Mouse (Mus musculus): ENCODE results near the gene Map3k20.

The Map3k20 gene

DNA sequence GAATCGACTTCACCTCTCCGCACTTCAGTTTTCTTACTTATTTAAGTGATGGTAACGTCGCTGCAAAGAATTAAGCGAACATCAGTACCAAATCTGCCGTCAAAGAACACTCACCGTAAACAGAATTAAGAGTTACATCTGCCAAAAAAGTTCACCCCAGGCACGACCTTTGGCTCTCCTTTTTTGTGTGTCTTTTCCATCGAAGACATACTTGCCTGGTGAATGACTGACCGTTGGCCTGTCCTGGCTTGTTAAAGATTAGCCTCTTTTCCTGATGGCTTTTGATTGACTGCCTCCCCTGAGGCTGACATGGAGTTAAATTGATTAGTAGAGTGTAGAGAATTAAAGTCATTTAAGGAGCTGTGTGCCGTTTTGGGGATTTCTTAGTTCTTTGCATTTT, 191.8 kb downstream of the Map3k20 start:
- DNase-seq (ENCODE audit: low read depth, low spot score) = no peak

DNA sequence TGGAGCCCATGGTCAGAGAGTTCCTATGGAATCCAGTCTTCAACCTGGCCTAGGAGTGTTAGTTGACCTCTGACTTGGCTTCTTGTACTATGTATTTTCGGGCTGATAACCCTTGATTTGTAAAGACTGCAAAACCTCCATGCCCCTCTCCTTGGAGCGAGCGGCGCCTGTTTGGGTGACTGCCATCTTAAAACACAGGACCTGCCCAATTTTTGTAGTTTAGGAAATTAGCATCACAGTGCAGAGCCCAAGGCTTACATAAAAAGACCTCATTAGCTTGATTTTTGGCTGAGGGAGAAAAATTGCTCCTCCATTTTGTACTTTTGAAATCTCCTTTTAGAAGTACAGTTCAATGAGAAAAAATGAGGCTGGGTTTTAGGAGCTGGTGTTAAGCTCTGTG, 192.7 kb downstream of the Map3k20 start:
- DNase-seq (ENCODE audit: low read depth, low spot score) = no peak

DNA sequence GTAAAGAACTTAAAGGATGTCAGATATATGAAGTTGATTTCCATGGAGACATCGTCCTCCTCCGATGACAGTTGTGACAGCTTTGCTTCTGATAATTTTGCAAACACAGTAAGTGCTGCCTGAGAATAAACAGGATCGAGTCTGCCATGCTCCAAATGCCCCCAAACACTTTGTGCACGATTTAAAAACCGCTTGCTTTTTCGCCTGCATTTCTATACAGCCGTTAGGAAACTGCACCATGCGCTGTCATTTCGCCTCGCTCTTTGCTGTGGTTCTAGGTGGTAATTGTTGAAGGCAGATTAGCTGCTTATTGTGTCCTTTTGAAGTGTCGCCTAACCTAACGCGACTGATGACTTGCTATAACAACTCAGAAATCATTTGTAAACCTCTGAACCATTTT, 193.5 kb downstream of the Map3k20 start:
- DNase-seq (ENCODE audit: low read depth, low spot score) = no peak

DNA sequence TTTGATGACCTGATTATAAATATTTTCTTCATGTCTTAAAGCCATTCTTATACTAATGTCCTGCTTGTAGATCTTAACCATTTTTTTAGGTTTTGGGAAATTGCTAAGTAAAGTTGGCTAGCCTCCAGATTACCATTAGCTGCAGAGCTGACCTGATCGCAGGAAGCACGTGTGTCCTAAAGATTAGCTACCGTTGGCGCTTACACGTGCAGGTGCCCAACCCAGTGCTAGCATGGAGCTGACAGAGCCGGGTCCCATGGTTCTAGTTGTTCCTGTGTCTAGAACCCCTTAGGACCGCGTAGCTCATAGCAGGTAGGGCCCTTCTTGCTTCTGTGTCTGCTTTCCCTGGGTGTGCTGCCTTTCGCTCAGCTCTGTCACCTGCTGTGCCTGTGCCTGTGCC, 194.4 kb downstream of the Map3k20 start:
- no peak for DNase-seq (ENCODE audit: low read depth, low spot score)

DNA sequence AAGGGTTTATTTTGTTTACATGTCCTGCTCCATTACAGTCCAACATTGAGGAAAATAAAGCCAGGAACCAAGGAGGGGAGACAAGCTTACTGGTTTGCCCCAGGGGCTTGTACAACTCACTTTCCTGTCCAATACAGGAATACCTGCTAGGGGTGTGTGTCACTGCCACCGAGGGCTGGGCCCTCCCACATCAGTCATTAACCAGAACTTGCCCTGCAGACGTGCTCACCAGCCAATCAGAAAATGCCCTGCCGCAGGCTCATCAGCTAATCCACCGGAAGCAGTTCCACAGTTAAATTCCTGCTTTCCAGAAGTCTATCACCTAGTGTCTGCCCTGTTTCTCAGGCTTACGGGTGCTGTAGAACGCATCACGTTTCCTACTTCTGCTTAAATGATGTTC, 206.2 kb downstream of the Map3k20 start:
- DNase-seq (ENCODE audit: low read depth, low spot score) = no peak
